Mouse (Mus musculus): Measurements from ENCODE around the gene Sds. TPM values are rescaled to one million over a fixed set of nuclear protein-coding genes. Genes with fewer than 3 reads are reported as not detected.

The Sds gene
- polyA plus RNA-seq, 1 experiment from 2014 or later, result not detected

- no peak overlapping the region for H3K27ac ChIP-seq (replicated peaks)
- 17% methylated on average over 16 of the region's 16 CpGs for WGBS
- no peak overlapping the region for H3K9ac ChIP-seq (replicated peaks)
- H3K4me3 ChIP-seq (replicated peaks), result no peak overlapping the region; the same call in 1 of the 2 replicates
- H3K9me3 ChIP-seq (replicated peaks), result no peaks in the 10 kb centered on the region
- peaks cover 36% of the 10 kb centered on the region for H3K4me1 ChIP-seq
- ATAC-seq (ENCODE audit: low FRiP score), result no peak
- H3K36me3 ChIP-seq, result no peaks in the 10 kb centered on the region
- peak overlapping the region; percentile 7; the same call in 1 of the 2 replicates for H3K4me2 ChIP-seq
- no peaks in the 10 kb centered on the region for H3K27me3 ChIP-seq (replicated peaks)
Measured at GRCm38 (mm10) chr5:120505368-120505767, 29.0 kb downstream of the Sds start.

GRCm38 (mm10) chr5:120505781-120506180, 29.5 kb downstream of the Sds start:
- Histone ChIP-seq H3K9me3 (replicated peaks) (no peaks in the 10 kb centered on the region), H3K4me1 (peaks cover 40% of the 10 kb centered on the region), H3K4me3 (replicated peaks) (no peak overlapping the region), H3K36me3 (no peaks in the 10 kb centered on the region), H3K9ac (replicated peaks) (no peak overlapping the region), H3K4me2 (peak overlapping the region; percentile 7; the same call in 1 of the 2 replicates), H3K27me3 (replicated peaks) (no peaks in the 10 kb centered on the region), H3K27ac (replicated peaks) (no peak overlapping the region)
- WGBS, result 61% methylated on average over 9 of the region's 9 CpGs
- no peak for ATAC-seq (ENCODE audit: low FRiP score)

GRCm38 (mm10) chr5:120506490-120506889, 30.2 kb downstream of the Sds start:
- Histone ChIP-seq H3K27ac (replicated peaks) (no peak overlapping the region), H3K4me2 (no peak overlapping the region)
- 38% methylated on average over 9 of the region's 9 CpGs for WGBS

GRCm38 (mm10) chr5:120507311-120507710, 31.0 kb downstream of the Sds start:
- H3K36me3 ChIP-seq, result no peaks in the 10 kb centered on the region
- WGBS, result 41% methylated on average over 4 of the region's 4 CpGs
- H3K27me3 ChIP-seq (replicated peaks), result no peaks in the 10 kb centered on the region; the same call in 1 of the 2 replicates
- no peak overlapping the region for H3K4me3 ChIP-seq (replicated peaks)
- no peak overlapping the region for H3K4me2 ChIP-seq
- no peaks in the 10 kb centered on the region for H3K9me3 ChIP-seq (replicated peaks)
- H3K27ac ChIP-seq (replicated peaks), result no peak overlapping the region
- H3K4me1 ChIP-seq, result peaks cover 43% of the 10 kb centered on the region
- no peak overlapping the region for H3K9ac ChIP-seq (replicated peaks)
- ATAC-seq (ENCODE audit: low FRiP score), result no peak

More at GRCm38 (mm10) chr5:120506490-120506889, 30.2 kb downstream of the Sds start:
- ATAC-seq (ENCODE audit: low FRiP score), result no peak
- H3K4me1 ChIP-seq, result peaks cover 45% of the 10 kb centered on the region
- H3K9ac ChIP-seq (replicated peaks), result no peak overlapping the region
- no peak overlapping the region for H3K4me3 ChIP-seq (replicated peaks)
- H3K27me3 ChIP-seq (replicated peaks), result no peaks in the 10 kb centered on the region
- H3K9me3 ChIP-seq (replicated peaks), result no peaks in the 10 kb centered on the region
- no peaks in the 10 kb centered on the region for H3K36me3 ChIP-seq

GRCm38 (mm10) chr5:120510982-120511642, 34.8 kb downstream of the Sds start, which contains the start of gene Slc8b1:
Slc8b1 (plus strand) TSS chr5:120511168.
- no peaks in the 10 kb centered on the region for H3K36me3 ChIP-seq
- no peaks in the 10 kb centered on the region for H3K9me3 ChIP-seq (replicated peaks)
- no peaks in the 10 kb centered on the region; the same call in 1 of the 2 replicates for H3K27me3 ChIP-seq (replicated peaks)
- peak within 1 kb of the TSS; percentile 72 for H3K4me2 ChIP-seq
- peak within 1 kb of the TSS; percentile 33 for H3K9ac ChIP-seq (replicated peaks)
- ATAC-seq (ENCODE audit: low FRiP score), result peak; percentile 85
- H3K4me1 ChIP-seq, result peaks cover 38% of the 10 kb centered on the region
- under 1% methylated on average over 36 of the region's 36 CpGs for WGBS
- H3K4me3 ChIP-seq (replicated peaks), result peak within 1 kb of the TSS; percentile 48
- no peak within 1 kb of the TSS for H3K27ac ChIP-seq (replicated peaks)

- Histone ChIP-seq H3K9me3 (replicated peaks) (no peaks in the 10 kb centered on the region), H3K36me3 (no peaks in the 10 kb centered on the region), H3K27me3 (replicated peaks) (no peaks in the 10 kb centered on the region; the same call in 1 of the 2 replicates), H3K4me1 (peaks cover 34% of the 10 kb centered on the region), H3K4me2 (peak overlapping the region; percentile 72), H3K4me3 (replicated peaks) (peak overlapping the region; percentile 48), H3K27ac (replicated peaks) (no peak overlapping the region), H3K9ac (replicated peaks) (0 out of 2 replicates have a peak overlapping the region, but pooled peaks have one; percentile 33)
- ATAC-seq (ENCODE audit: low FRiP score), result no peak
- 36% methylated on average over 14 of the region's 14 CpGs for WGBS
Measured at GRCm38 (mm10) chr5:120511643-120512220, 35.4 kb downstream of the Sds start.

GRCm38 (mm10) chr5:120512911-120513555, 36.7 kb downstream of the Sds start:
- ATAC-seq (ENCODE audit: low FRiP score), result no peak
- Histone ChIP-seq H3K27me3 (replicated peaks) (no peaks in the 10 kb centered on the region; the same call in 1 of the 2 replicates), H3K4me3 (replicated peaks) (no peak overlapping the region), H3K9me3 (replicated peaks) (no peaks in the 10 kb centered on the region), H3K27ac (replicated peaks) (no peak overlapping the region), H3K9ac (replicated peaks) (no peak overlapping the region; the same call in 1 of the 2 replicates), H3K4me2 (no peak overlapping the region), H3K4me1 (peaks cover 31% of the 10 kb centered on the region), H3K36me3 (no peaks in the 10 kb centered on the region)
- 41% methylated on average over 15 of the region's 15 CpGs for WGBS

- Histone ChIP-seq H3K9ac (replicated peaks) (no peak overlapping the region), H3K27me3 (replicated peaks) (no peaks in the 10 kb centered on the region; the same call in 1 of the 2 replicates), H3K9me3 (replicated peaks) (no peaks in the 10 kb centered on the region), H3K4me3 (replicated peaks) (no peak overlapping the region), H3K4me2 (no peak overlapping the region), H3K27ac (replicated peaks) (no peak overlapping the region), H3K36me3 (no peaks in the 10 kb centered on the region), H3K4me1 (peaks cover 31% of the 10 kb centered on the region)
- WGBS, result 78% methylated on average over 9 of the region's 9 CpGs
- ATAC-seq (ENCODE audit: low FRiP score), result no peak
Measured at GRCm38 (mm10) chr5:120514031-120514677, 37.8 kb downstream of the Sds start.

- 17% methylated on average over 4 of the region's 4 CpGs for WGBS
- Histone ChIP-seq H3K27me3 (replicated peaks) (no peaks in the 10 kb centered on the region; the same call in 1 of the 2 replicates), H3K4me3 (replicated peaks) (no peak overlapping the region), H3K9ac (replicated peaks) (no peak overlapping the region), H3K4me1 (peaks cover 31% of the 10 kb centered on the region), H3K36me3 (no peaks in the 10 kb centered on the region), H3K4me2 (no peak overlapping the region), H3K27ac (replicated peaks) (no peak overlapping the region), H3K9me3 (replicated peaks) (no peaks in the 10 kb centered on the region)
- ATAC-seq (ENCODE audit: low FRiP score), result no peak
Measured at GRCm38 (mm10) chr5:120514754-120515153, 38.4 kb downstream of the Sds start.

GRCm38 (mm10) chr5:120515451-120515850, 39.1 kb downstream of the Sds start:
- Histone ChIP-seq H3K4me1 (peaks cover 26% of the 10 kb centered on the region), H3K4me2 (no peak overlapping the region), H3K9me3 (replicated peaks) (no peaks in the 10 kb centered on the region), H3K4me3 (replicated peaks) (no peak overlapping the region), H3K27me3 (replicated peaks) (no peaks in the 10 kb centered on the region; the same call in 1 of the 2 replicates), H3K36me3 (no peaks in the 10 kb centered on the region), H3K27ac (replicated peaks) (no peak overlapping the region), H3K9ac (replicated peaks) (no peak overlapping the region)
- no peak for ATAC-seq (ENCODE audit: low FRiP score)
- 82% methylated on average over 7 of the region's 7 CpGs for WGBS

- 67% methylated on average over 15 of the region's 15 CpGs for WGBS
- ATAC-seq (ENCODE audit: low FRiP score), result no peak
Measured at GRCm38 (mm10) chr5:120516221-120516984, 40.1 kb downstream of the Sds start.

More at GRCm38 (mm10) chr5:120516221-120516984, 40.1 kb downstream of the Sds start:
- peaks cover 17% of the 10 kb centered on the region for H3K4me1 ChIP-seq
- no peak overlapping the region for H3K27ac ChIP-seq (replicated peaks)
- H3K4me3 ChIP-seq (replicated peaks), result no peak overlapping the region
- H3K36me3 ChIP-seq, result no peaks in the 10 kb centered on the region
- no peaks in the 10 kb centered on the region for H3K9me3 ChIP-seq (replicated peaks)
- no peaks in the 10 kb centered on the region; the same call in 1 of the 2 replicates for H3K27me3 ChIP-seq (replicated peaks)
- H3K4me2 ChIP-seq, result no peak overlapping the region
- no peak overlapping the region for H3K9ac ChIP-seq (replicated peaks)
